Mouse (Mus musculus): ENCODE measurements around the gene Fam98b. TPM values are rescaled to one million over a fixed set of nuclear protein-coding genes. Genes with fewer than 3 reads are reported as not detected.

The Fam98b gene
- polyA plus RNA-seq (2012; rRNA removed) (20.9 and 36.5 TPM in 2 replicates), polyA plus RNA-seq (2014; fragmentation: Nextera tagmentation; extraction: Ambion mirVana) (10.0 and 10.4 TPM in 2 replicates)

DNA sequence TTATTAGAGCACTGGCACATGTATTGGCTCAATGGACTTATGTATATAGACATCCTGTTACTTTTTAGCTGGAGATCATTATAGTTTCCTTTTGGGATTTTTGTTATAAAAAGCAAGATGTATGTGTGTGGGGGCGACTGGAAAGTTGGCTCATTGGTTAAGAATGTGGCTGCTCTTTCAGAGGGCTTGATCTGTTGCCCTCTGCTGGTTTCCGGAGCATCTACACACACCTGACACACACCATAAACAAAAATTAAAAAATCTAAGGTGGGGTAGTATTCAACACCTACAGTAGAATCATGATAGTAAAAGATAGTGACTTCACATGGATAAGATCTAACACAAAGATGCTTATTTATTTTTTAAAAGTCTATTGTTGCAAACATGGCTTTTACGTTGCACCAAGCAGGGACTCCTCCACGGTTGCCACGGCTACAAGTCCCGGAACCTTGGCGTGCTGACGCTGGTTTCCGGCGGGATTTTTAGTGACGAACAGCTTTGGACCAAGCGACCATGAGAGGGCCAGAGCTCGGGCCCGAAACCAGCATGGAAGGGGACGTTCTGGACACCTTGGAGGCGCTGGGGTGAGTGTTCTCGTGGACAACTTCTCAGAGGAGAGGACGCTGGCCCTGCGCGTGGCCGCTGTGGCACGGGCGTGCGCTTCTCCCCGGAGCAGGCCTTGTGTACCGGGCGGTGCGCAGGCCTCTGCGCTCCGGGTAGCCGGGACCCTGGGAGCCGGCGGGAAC is at the start of gene Fam98b:
Gene Fam98b (plus strand): TSS at position 485 of the 746 bp plus-strand sequence.
- peak; percentile 93 for DNase-seq (ENCODE audit: low spot score)
- WGBS = under 1% methylated on average over 24 of the region's 33 CpGs
- peak within 1 kb of the TSS; percentile 65 for H3K4me2 ChIP-seq (replicated peaks; ENCODE audit: low read depth, low read length, severe bottlenecking)
- H3K36me3 ChIP-seq (ENCODE audit: control insufficient read depth, insufficient read depth, low read length) = no peaks in the 10 kb centered on the region
- peak within 1 kb of the TSS; percentile 93 for H3K9ac ChIP-seq (ENCODE audit: low read depth, low read length, severe bottlenecking)
- no peaks in the 10 kb centered on the region for H3K9me3 ChIP-seq (ENCODE audit: control insufficient read depth, low read length)
- H3K4me1 ChIP-seq (ENCODE audit: control insufficient read depth, insufficient read depth, low read length) = peaks cover 2% of the 10 kb centered on the region; the same call in 1 of the 2 replicates
- ATAC-seq (ENCODE audit: low FRiP score, low read depth) = peak; percentile 95
- peak; percentile 43; the same call in 1 of the 2 replicates for TF ChIP-seq POLR2A (IDR thresholded peaks at IDR 0.05; ENCODE audit: borderline replicate concordance, extremely low read depth, insufficient read depth, insufficient read length)
- peak within 1 kb of the TSS; percentile 83 for H3K4me3 ChIP-seq (replicated peaks; ENCODE audit: low read length)
- H3K27me3 ChIP-seq (ENCODE audit: control insufficient read depth, insufficient read depth, low read length) = no peaks in the 10 kb centered on the region
- H3K27ac ChIP-seq (replicated peaks; ENCODE audit: low read depth, low read length) = peak within 1 kb of the TSS; percentile 89

DNA sequence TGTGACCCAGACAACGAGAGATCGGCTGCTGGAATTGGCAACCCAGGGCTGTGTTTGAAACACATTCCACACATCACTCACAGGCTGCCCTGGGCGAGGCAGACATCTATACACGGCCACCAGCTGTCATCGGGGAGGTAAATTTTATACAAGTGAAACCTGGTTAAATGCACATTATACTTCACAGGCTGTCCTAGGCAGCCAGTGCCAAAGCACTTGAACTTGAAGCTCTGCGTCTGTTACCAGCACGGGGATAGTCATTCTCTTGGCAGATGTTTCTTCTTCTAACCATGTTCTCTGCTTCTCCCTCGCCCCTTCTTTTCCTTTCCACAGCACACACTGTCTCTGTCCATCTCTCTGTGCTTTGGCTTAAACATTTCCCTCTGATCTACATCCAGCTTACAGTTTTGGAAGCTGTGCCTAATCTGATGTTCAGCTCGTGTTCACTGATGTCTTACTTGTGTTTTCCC is 48.6 kb upstream of the Fam98b start:
- Histone ChIP-seq H3K4me2 (replicated peaks; ENCODE audit: low read depth, low read length, severe bottlenecking) (no peak overlapping the region), H3K4me1 (ENCODE audit: control insufficient read depth, insufficient read depth, low read length) (peaks cover 3% of the 10 kb centered on the region; the same call in 1 of the 2 replicates), H3K27ac (replicated peaks; ENCODE audit: low read depth, low read length) (no peak overlapping the region), H3K27me3 (ENCODE audit: control insufficient read depth, insufficient read depth, low read length) (no peaks in the 10 kb centered on the region), H3K9me3 (ENCODE audit: control insufficient read depth, low read length) (no peaks in the 10 kb centered on the region), H3K36me3 (ENCODE audit: control insufficient read depth, insufficient read depth, low read length) (no peaks in the 10 kb centered on the region), H3K4me3 (replicated peaks; ENCODE audit: low read length) (no peak overlapping the region), H3K9ac (ENCODE audit: low read depth, low read length, severe bottlenecking) (no peak overlapping the region)
- WGBS = 40% methylated on average over 9 of the region's 9 CpGs
- peak; percentile 34; the same call in 1 of the 2 replicates for ATAC-seq (ENCODE audit: low FRiP score, low read depth)
- no peak for DNase-seq (ENCODE audit: low spot score)
- no peak for TF ChIP-seq POLR2A (IDR thresholded peaks at IDR 0.05; ENCODE audit: borderline replicate concordance, extremely low read depth, insufficient read depth, insufficient read length)

DNA sequence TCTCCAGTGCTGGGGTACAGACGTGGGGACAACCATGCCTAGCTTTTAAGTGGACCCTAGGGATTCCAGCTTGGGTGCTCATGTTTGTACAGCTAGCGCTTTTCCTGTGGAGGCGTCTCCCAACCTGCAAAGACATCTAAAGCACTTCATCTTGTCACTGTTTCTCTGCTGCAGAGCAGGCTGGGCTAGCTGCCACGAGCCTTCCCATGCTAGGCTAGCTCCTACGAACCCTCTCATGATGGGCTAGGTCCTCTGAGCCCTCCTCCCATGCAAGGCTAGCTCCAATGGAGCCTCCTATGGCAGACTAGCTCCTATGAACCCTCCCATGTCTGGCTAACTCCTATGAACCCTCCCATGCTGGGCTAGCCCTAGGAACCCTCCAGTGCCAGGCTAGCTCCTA is 46.2 kb upstream of the Fam98b start:
- ATAC-seq (ENCODE audit: low FRiP score, low read depth) = no peak
- Histone ChIP-seq H3K36me3 (ENCODE audit: control insufficient read depth, insufficient read depth, low read length) (no peaks in the 10 kb centered on the region), H3K9me3 (ENCODE audit: control insufficient read depth, low read length) (no peaks in the 10 kb centered on the region), H3K4me1 (ENCODE audit: control insufficient read depth, insufficient read depth, low read length) (peaks cover 3% of the 10 kb centered on the region; the same call in 1 of the 2 replicates), H3K4me3 (replicated peaks; ENCODE audit: low read length) (no peak overlapping the region), H3K27ac (replicated peaks; ENCODE audit: low read depth, low read length) (no peak overlapping the region), H3K4me2 (replicated peaks; ENCODE audit: low read depth, low read length, severe bottlenecking) (no peak overlapping the region), H3K9ac (ENCODE audit: low read depth, low read length, severe bottlenecking) (no peak overlapping the region), H3K27me3 (ENCODE audit: control insufficient read depth, insufficient read depth, low read length) (no peaks in the 10 kb centered on the region)
- no peak for DNase-seq (ENCODE audit: low spot score)
- TF ChIP-seq POLR2A (IDR thresholded peaks at IDR 0.05; ENCODE audit: borderline replicate concordance, extremely low read depth, insufficient read depth, insufficient read length) = no peak
- WGBS = 74% methylated on average over 5 of the region's 5 CpGs

DNA sequence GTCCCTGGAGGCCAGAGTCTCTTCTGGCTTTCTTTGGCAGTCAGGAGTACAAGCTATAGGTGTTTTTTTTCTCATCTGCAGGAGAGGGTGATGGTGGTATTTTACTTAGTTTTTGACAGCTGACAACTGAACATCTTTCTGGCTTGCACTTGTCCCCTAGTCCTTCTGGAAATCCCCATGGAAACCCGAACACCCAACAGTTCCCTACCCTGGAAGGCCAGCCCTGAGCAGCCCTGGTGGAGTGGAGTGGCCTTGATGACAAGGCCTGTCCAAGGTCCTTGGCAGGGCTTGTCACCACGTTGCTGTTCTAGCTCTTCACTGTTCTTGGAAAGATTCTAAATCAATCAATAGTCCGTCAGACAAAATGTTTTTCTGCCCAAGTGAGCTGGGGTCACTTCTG is 45.0 kb upstream of the Fam98b start:
- H3K4me1 ChIP-seq (ENCODE audit: control insufficient read depth, insufficient read depth, low read length) = peaks cover 3% of the 10 kb centered on the region; the same call in 1 of the 2 replicates
- no peak for DNase-seq (ENCODE audit: low spot score)
- no peak for TF ChIP-seq POLR2A (IDR thresholded peaks at IDR 0.05; ENCODE audit: borderline replicate concordance, extremely low read depth, insufficient read depth, insufficient read length)
- H3K27me3 ChIP-seq (ENCODE audit: control insufficient read depth, insufficient read depth, low read length) = no peaks in the 10 kb centered on the region
- H3K4me2 ChIP-seq (replicated peaks; ENCODE audit: low read depth, low read length, severe bottlenecking) = no peak overlapping the region
- H3K36me3 ChIP-seq (ENCODE audit: control insufficient read depth, insufficient read depth, low read length) = no peaks in the 10 kb centered on the region
- 70% methylated on average over 3 of the region's 3 CpGs for WGBS
- no peak for ATAC-seq (ENCODE audit: low FRiP score, low read depth)
- no peak overlapping the region for H3K9ac ChIP-seq (ENCODE audit: low read depth, low read length, severe bottlenecking)
- no peak overlapping the region for H3K27ac ChIP-seq (replicated peaks; ENCODE audit: low read depth, low read length)
- H3K4me3 ChIP-seq (replicated peaks; ENCODE audit: low read length) = no peak overlapping the region
- no peaks in the 10 kb centered on the region for H3K9me3 ChIP-seq (ENCODE audit: control insufficient read depth, low read length)

DNA sequence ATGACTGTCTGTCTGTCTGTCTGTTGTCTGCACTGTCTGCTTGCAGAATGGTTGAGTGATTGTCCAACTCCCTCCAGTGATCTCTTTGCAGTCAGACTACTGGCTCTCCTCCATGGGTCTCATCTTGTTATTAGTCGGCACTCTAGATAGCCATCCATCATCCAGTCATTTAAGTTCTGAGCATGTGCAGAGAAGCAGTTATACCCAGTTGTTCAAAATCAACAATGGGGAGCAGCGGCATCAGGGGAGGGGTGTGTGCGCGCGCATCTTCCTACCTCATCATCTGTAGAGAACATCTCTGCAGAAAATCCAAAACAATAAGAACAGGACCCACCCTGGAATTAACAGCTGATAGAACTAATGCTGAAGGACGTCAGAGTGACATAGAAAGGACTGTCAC is 44.5 kb upstream of the Fam98b start:
- no peak for TF ChIP-seq POLR2A (IDR thresholded peaks at IDR 0.05; ENCODE audit: borderline replicate concordance, extremely low read depth, insufficient read depth, insufficient read length)
- Histone ChIP-seq H3K9me3 (ENCODE audit: control insufficient read depth, low read length) (no peaks in the 10 kb centered on the region), H3K27me3 (ENCODE audit: control insufficient read depth, insufficient read depth, low read length) (no peaks in the 10 kb centered on the region), H3K27ac (replicated peaks; ENCODE audit: low read depth, low read length) (no peak overlapping the region), H3K4me1 (ENCODE audit: control insufficient read depth, insufficient read depth, low read length) (peaks cover 2% of the 10 kb centered on the region; the same call in 1 of the 2 replicates), H3K4me2 (replicated peaks; ENCODE audit: low read depth, low read length, severe bottlenecking) (no peak overlapping the region), H3K36me3 (ENCODE audit: control insufficient read depth, insufficient read depth, low read length) (no peaks in the 10 kb centered on the region), H3K9ac (ENCODE audit: low read depth, low read length, severe bottlenecking) (no peak overlapping the region), H3K4me3 (replicated peaks; ENCODE audit: low read length) (no peak overlapping the region)
- ATAC-seq (ENCODE audit: low FRiP score, low read depth) (no peak), DNase-seq (ENCODE audit: low spot score) (no peak)
- WGBS = 90% methylated on average over 6 of the region's 6 CpGs
